Mouse (Mus musculus): Measurements from ENCODE around the gene Mcm2. TPM values are rescaled to one million over a fixed set of nuclear protein-coding genes. Genes with fewer than 3 reads are reported as not detected.
A peak's percentile ranks its signal among the peaks of the same experiment; 100 is the strongest.

Gene Mcm2
- total RNA-seq, 2 experiments from 2014 or later = 5.4 to 7.8 TPM

DNA sequence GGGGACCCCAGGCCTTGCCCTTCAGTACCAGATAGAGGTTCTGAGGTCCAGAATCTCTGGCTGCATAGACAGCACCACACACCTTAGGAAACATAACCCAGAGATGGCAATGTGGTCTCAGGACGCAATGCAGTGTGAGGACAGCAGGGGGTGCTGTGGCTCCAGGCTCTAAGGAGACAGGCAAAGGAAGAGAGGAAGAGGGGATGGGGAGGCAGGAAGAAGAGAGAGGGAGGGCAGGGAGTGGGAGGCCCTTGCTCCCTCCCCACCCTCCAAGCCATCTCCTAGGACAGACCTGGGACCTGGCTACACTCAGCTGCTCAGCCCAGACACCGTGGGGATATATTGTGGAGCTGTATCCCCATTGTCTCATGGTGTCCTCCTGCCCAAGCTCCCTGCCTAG, 29.0 kb upstream of the Mcm2 start:
- peak; percentile 82 to 83 for DNase-seq (ENCODE audit: low spot score in 2 of 2)

DNA sequence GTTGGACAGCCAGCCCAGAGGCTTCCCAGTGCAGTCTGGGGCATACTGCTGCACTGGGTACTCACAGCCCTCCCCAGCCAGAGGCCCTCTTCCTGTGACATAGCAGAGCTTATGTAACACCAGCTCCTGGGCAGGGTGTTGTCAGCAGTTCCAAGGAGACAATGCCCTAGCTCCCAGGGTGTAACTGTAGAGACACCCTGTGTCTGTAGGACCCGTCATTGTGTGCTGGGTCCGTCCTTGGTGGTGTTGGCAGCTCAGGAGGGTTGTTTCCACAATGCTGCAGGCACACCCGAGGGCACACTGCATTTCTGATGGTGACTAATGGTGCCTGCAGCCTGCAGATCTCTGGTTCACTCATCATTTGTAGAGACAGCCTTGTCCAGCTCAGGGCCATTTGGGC, 28.3 kb upstream of the Mcm2 start:
- no peak for DNase-seq (ENCODE audit: low spot score in 2 of 2)

DNA sequence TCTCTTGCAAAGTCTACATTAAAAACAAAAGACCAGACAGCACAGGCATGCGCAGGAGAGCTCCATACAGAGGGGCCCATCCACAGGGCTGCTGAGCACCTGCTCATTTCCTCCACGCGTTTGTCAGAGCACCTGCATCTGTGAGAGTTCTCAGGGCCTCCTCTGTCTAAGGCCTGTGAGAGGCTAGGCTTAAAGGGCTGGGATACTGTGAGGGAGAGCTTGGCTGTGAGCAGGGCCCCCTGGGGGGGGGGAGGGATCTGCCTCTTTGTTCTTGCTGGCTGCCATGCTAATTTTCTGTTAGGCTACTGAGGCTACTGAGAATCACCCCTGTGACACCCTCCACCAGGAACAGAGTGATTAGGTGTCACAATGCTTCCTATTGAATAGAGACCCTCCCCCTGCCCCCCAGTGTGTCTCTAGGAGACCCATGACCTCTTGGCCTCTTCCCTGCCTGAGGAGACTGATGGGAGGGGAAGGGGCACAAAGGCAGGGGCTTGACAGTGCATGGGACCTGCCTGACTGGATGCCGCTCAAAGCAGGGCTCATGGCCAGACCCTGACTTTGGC, 27.1 kb upstream of the Mcm2 start:
- DNase-seq (ENCODE audit: low spot score in 2 of 2) = no peak

DNA sequence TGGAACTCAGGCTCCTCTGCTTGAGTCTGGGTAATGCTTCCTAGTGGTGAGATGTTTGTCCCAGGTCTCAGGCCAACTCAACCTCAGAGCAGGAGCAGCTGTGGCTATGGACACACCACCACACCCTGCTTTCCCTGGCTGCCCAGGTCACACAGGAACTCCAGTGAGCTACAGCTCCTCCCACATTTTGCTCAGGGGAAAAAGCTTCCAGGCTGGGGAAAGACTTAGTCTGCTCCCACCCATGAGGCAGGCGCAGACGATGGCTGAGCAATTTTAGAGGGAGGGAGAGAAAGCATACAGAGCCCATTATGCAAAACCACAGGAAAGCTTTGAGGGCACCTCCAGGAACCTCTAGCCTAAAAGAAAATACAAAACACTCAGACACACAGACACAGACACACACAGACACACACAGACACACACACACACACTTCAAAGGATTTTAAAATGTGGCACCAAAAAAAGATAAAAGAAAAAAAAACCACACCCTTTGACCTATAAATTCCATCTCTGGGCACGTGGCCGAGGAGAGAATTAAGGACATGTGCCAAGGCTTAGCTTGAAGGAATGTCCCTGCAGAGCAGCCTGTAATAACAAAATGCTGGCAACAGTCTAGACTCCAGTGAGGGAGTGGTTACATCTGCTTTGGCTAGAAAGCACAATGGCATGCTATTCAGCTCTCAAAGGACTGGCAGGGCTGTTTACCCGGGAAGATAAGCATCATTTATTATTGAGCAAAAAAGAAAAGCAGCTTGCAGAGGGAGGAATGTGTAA, 26.1 kb upstream of the Mcm2 start:
- DNase-seq (ENCODE audit: low spot score in 2 of 2) = no peak

DNA sequence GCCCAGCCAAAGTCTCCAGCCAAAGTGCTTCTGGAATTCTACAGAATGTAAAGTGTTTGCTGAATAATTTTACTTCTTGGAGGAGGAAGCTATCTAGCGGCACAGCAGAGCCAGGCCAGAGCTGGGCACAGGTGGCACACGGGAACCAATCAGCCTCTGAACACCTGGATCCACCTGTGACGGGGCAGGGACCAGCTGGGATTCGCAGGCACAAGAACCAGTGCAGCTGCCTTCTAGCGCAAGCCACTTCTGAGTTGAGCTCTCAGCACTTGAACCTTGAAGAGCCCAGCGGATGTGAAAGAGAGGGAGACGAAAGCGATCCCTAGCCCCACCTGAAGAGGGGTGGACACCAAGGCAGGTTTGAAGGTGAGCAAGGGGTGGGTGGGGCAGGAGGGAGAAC, 20.2 kb upstream of the Mcm2 start:
- no peak for DNase-seq (ENCODE audit: low spot score in 2 of 2)

DNA sequence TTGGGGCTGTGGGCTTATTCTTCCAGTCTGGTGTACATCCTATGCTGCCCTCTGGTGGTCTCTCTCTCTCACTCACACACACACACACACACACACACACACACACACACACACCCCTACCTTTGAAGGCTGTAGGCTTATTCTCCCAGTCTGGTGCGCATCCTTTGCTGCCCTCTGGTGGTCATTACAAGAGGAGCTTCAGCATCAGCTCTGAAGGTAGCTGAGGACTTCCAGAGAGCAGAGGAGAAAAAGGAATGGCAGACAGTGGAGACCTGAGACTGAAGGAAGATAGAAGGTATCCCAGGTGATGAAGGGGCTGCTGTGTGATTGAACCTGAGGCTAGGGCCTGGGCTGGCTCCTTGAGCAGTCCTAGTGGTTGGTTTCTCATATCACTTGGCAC, 17.6 kb upstream of the Mcm2 start:
- peak; percentile 47 to 67 for DNase-seq (ENCODE audit: low spot score in 2 of 2)

DNA sequence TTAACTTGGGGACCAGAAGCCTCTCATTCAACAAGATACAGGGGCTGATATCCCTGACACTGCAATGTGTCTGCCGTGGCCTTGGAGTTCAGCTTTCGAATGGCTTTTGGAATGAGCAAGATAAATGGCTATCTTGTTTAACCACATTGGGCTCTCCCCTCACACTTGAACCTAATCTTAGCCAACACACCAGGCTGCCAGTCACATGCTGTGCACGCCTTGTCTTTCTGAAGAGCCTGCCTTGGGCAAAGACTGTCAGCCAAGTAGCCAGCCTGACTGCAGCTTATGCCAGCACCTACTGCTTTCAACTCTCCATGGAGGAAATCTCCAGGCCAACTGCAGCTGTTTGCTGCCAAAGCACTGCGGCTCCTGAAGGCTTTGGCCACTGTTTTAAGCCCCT, 16.9 kb upstream of the Mcm2 start:
- peak; percentile 41 to 84 for DNase-seq (ENCODE audit: low spot score in 2 of 2)

DNA sequence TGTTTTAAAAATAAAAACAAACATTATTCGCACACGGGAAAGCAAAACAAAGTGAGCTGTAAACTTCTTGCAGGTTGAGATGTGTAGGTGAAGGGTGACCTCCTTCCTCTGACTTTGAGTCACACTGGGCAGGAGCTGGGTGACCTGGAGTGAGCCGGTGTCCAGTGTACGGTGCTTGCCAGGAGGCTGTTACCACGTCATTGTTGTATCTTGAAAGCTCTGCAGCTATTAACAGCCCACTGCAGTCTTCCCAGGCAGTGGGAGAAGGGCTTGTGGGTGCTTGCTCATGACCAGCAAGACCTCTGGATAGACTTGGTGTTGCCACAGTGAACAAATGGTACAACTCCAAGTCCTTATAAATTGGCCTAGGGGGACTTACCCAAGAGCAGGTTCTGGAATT, 16.2 kb upstream of the Mcm2 start:
- DNase-seq (ENCODE audit: low spot score in 2 of 2) = no peak

DNA sequence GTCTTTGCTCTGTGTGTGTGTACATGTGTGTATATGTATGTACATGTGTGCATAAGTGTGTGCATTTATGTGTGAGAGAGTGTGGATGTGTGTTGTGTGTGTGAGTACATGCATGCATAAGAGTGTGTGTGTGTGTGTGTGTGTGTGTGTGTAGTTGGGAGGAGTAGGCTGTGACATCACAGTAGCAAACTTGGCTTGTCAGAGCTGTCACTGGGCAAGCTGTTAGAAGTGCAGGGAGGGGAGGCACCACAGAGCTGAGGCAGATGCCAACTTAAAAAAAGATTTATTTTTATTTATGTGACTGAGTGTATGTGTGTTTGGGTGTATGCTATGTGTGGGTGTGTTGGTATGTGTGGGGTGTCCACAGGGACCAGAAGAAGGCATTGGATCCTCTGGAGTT, 14.9 kb upstream of the Mcm2 start:
- no peak for DNase-seq (ENCODE audit: low spot score in 2 of 2)

DNA sequence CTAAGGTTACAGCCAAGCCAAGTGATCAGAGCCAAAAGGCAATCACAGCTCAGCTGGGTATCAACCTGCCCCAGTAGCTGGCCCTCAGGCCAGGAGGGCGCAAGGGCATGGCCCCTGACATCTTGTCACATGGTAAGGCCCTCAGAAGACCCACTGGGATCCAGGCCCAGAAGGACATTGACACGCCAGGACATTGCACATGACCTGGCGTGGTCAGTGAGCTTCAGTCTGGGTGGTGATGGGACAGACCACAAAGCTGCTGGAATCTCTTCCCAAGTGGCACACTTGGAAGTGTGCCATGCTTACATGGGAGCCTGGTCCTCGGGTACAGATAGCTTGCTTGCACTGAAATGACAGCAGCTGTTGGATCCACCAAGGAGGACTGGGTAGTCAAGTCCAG, 14.4 kb upstream of the Mcm2 start:
- no peak for DNase-seq (ENCODE audit: low spot score in 2 of 2)

DNA sequence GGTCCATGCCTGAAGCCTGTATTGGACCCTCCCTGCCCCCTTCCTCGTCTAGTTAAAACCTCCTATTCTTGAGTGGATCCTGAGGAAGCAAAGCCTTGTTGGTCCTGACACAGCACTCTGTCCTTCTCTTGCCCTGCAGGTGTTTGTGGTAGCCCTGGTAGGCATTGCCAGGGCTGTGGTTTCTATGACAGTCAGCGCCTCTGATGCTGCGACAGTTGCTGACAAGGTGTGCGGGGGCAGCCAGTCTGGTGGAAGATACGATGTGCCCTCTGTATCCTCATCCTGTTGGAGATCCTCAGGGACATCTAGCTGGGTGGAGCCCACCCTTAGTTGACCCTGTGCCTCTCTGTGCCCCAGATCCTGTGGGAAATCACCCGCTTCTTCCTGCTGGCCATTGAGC, 10.6 kb upstream of the Mcm2 start:
- DNase-seq (ENCODE audit: low spot score in 2 of 2) = no peak

DNA sequence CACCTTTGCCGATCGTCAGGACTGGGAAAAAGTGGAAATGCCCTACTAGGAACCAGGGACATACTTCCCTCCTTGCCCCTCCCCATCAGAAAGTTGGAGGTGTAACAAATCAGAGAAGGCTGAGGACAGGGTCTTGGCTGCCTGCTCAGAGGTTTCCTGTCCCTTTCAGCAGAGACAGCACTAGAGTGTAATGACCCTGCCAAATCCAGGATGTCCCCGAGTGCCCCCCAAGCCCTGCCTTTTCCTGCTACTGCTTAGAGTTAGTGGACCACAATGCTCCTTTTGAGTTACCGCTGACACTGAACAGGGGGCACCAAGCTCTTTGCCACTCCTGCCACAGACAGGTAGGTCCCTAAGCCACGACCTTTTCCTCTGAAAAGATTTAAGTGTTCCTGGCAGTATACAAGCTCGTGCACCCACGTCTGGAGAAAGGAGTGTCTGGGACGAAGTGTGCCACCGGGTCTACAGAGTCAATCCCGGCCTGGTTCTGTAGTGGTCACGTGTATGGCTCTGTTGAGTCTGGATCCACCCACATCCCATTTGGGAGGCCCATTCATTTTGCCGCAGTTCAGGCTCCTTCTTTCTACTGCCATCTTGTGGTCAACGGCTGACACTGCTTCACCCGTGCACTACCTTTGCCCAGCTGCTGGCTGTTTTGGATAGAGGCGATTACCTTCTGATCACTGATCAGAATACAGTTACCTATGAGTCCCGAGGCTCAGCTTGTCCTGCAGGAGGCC, 8.0 kb upstream of the Mcm2 start:
- DNase-seq (ENCODE audit: low spot score in 2 of 2) = peak; percentile 37 to 65

DNA sequence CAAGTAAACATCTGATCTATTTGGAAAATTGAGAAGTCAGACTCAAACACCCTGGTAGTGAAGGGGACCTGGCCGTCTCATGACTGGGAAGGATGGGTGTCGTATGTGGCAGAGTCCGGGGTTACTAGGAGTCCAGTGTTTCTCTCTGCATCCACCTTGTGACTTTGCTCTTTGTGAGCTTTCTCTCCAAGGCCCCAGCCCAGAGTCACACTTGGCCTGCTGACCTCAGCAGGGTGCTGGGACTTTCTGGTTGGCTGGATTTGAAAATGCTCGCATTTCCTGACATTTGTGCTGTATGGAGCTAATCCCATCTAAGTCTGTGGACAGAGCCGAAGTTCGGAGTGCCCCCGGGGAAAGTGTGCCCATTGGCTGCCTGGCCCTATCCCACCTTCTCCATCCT, 6.5 kb upstream of the Mcm2 start:
- DNase-seq (ENCODE audit: low spot score in 2 of 2) = no peak

DNA sequence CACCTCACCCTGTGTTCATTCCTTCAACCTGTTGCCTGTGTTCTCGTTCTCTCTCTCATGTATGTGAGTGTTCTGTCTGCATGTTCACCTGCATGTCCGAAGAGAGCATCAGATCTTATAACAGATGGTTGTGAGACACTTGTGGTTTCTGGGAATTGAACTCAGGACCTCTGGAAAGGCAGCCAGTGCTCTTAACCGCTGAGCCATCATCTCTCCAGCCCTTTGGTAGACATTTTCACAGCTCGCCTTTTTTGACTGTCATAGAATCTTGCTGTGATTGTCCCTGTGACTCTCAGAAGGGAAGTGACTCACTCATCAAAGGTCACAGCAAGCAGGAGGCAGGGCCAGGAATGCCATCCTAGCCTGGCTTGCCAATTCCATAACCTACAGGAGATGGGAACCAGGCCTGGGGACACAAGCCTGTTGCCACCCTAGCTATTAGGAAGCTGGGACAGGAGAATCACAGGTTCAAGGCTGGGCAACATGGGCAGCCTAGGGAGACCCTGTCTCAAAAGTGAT, 5.9 kb upstream of the Mcm2 start:
- no peak for DNase-seq (ENCODE audit: low spot score in 2 of 2)

DNA sequence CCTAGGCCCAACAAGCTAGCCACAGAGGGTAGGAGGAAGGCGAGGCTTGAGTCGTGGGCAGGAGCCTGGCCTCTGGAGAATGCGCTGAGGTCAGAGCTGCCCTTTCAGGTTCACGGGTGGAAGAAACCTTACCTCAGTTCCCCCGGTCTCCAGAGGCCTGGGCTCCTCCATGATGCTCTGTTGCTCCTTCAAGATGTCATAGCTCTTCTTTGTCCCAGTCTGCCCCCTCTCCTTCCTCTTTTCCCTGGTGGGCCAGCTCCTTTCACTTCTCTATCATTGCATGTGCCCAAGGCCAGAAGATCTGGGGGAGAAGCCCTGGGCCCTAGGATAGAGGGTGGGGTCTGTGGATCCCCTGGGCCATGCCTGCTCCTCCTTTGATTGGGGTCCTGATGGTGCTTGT, 5.1 kb upstream of the Mcm2 start:
- DNase-seq (ENCODE audit: low spot score in 2 of 2) = no peak

DNA sequence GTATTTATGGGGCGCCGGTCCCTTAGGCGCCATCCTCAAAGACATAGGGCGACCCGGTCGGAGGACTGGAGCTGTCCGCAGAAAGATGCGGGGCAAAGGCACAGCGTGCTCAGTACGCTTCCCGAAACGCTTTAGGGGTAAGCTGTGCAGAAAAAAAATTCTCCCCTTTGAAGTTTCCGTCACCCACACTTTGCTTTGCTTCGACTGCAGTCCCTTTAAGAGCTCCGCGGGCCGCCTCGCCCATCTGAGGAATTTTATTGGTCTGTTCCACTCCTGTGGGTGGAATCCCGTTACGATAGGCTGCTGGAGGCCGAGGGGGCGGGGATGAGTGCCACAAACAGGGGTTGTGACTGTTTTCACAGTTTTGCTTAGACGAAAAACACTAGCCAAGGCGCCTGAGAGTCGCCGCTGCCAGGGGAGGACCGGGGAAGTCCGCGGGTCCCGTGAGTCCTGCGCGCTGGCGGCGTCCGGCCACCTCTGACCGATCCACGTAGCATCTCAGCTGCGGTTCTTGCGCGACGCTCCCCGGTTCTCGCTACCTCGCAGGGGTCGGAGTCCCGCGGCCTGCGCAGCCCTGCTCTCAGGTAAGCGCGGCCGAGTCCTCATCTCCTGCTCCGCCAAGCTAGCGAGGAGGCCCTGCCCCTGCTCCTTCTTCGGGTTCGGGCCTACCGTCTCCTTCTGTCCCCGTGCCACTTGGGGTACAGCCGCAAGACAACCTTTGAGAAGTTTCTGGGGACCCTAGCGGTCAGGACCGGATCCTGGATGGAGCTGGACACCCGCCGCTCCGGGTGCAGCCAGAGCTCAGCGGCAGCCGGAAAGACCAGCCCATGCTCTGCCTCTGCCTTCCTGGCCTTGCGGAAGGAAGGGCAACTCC, 3.6 kb upstream of the Mcm2 start, which contains the start of gene Tpra1:
Gene Tpra1 (plus strand): TSS at position 305 of the 874 bp plus-strand sequence.
- peak; percentile 91 to 96 for DNase-seq (ENCODE audit: low spot score in 2 of 2)

DNA sequence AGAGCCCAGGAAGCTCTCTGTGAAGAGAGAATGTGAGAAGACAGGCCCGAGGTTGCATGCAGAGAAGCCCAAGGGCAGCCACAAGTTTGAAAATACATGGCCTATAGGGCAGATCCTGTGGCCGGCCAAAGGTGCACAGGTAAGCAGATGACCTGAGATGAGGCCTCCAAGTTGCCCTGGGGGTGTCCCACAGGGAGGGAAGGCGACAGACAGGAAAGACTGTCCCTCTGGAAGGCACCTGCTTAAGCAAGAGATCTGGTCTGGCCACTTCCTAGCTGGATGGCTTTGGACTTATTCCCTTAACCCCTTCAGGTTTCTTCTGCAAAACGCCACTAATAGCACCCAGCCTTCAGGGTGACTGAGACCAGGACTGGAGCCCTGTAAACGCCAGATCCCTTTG, 2.9 kb upstream of the Mcm2 start:
- no peak for DNase-seq (ENCODE audit: low spot score in 2 of 2)

DNA sequence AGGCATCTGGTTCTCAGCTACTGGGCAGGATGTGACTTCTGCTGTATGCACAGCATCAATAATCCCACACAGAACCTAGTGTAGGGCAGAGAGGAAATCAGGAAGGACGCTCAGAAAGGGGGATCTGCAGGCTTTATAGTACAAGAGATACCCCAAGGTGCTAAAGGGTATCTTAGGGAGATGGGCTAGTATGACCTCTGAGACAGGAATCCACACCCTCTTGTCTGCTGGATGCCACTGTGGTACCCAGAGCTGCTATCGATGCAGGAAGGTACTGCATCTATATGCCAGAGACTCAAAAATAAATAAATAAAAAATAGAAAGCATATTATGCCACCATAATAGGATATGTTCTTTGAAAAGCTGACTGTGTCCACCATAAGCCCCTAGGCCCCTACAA, 1.0 kb upstream of the Mcm2 start:
- DNase-seq (ENCODE audit: low spot score in 2 of 2) = no peak

DNA sequence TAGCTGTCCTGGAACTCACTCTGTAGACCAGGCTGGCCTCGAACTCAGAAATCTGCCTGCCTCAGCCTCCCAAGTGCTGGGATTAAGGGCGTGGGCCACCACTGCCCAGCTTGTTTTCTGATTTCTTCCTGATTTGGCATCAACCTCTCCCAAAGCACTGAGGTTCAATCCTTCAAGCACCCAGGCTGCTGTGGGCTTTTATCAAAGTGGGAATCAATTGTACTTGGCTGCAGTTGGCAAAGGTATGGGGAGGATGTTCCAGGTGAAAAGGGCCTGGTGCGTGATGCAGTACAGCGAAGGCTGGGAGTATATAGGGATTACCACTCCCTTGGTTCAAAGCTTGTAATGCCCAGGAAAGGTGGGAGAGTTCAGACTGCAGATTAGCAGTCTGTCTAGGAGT, 506 bp upstream of the Mcm2 start:
- DNase-seq (ENCODE audit: low spot score in 2 of 2) = no peak

DNA sequence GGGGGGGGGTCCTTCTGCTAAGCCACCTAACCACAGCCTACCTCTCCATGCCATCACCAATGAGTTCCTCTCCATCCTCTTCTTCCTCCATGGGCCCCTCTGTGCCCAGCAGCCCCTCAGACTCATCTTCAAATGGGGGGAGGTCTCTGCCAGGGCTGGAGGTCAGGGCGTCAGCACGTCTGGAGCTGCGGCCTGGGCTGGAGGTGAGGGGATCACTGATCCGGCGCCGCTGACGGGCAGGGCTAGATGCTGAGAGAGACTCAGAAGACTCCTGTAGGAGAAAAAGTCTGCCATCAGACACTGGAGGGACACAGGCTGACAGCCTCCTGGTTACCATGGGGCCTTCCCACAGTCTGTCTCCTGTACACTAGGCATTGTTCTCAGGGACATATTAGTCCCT, 1.3 kb downstream of the Mcm2 start:
- DNase-seq (ENCODE audit: low spot score in 2 of 2) = no peak

DNA sequence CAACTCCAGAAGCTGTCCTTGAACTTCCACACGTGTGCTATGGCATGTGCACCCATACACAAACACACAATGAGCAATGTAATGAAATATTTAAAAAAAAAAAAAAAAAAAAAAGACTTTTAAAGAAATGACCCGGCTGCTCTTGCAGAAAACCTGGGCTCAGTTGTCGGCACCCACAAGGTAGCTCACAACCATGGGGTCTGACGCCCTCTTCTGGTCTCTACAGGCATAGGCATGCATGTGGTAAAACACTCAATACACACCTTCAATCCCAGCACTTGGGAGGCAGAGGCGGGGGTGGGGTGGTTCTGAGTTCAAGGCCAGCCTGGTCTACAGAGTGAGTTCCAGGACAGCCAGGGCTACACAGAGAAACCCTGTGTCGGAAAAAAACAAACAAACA, 2.6 kb downstream of the Mcm2 start:
- DNase-seq (ENCODE audit: low spot score in 2 of 2) = no peak

Data from layer of hippocampus, postnatal 14 days (tissue).